Mouse (Mus musculus): Measurements from ENCODE around the gene Elac2. TPM values are rescaled to one million over a fixed set of nuclear protein-coding genes. Genes with fewer than 3 reads are reported as not detected.

Elac2 gene
- polyA plus RNA-seq, 1 experiment from 2014 or later, result 9.9 TPM

DNA sequence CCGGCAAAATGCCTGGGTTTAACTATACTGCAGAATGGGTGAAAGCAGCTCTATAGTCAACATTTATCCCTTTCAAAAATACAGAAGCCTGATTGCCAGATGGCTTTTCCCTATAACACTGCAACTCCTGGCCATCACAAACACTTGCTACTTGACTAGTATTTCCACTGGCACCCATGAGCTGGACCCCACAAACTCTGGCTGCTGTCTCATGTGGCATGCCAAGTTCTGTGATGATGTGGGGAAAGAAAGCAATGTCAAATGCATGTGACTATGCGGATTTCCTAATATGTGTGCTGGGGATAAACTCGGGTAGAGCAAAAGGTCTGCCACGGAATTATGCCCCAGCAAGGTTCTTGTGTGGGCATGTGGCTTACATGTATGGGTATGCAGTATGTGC is 27.2 kb downstream of the Elac2 start:
- no peaks in the 10 kb centered on the region for H3K27me3 ChIP-seq (replicated peaks; ENCODE audit: insufficient read depth, low read length)
- H3K27ac ChIP-seq (ENCODE audit: low read length), result no peak overlapping the region
- 67% methylated on average over 4 of the region's 4 CpGs for WGBS
- H3K36me3 ChIP-seq (ENCODE audit: insufficient read depth, low read length), result peaks cover 21% of the 10 kb centered on the region
- DNase-seq (ENCODE audit: low spot score) (peak; percentile 82), ATAC-seq (peak; percentile 52)
- H3K4me2 ChIP-seq (replicated peaks; ENCODE audit: low read depth, low read length), result no peak overlapping the region
- TF ChIP-seq EP300 (IDR thresholded peaks at IDR 0.05) (peak; percentile 31; the same call in 1 of the 2 replicates), CTCF (IDR thresholded peaks at IDR 0.05) (no peak)
- no peaks in the 10 kb centered on the region for H3K9me3 ChIP-seq (ENCODE audit: low read length)
- no peaks in the 10 kb centered on the region for H3K4me1 ChIP-seq (ENCODE audit: insufficient read depth, low read depth, low read length)
- no peak overlapping the region for H3K4me3 ChIP-seq (ENCODE audit: low read depth, low read length)
- no peak overlapping the region for H3K9ac ChIP-seq (replicated peaks; ENCODE audit: low read depth)

DNA sequence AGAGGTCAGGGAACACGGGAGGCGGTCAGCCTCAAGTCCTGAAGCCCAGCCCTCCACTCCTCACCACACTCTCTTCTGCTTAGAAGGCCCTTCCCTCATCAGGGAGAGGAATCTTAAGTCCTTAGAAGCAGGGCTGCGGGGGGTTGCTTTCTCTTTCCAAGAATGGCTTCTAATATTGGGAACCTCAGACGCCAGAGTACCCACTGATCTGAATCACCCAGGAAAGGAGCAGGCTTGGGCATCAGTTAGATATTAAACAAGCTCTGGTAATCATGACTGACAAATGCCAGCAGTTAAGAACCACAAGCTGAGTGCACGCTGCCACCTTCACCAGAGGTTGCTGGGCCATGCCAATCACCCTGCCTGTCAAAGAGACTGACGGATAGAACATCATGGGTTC is 35.1 kb downstream of the Elac2 start:
- no peaks in the 10 kb centered on the region for H3K36me3 ChIP-seq (ENCODE audit: insufficient read depth, low read length)
- H3K27ac ChIP-seq (ENCODE audit: low read length), result no peak overlapping the region
- WGBS, result 66% methylated on average over 6 of the region's 6 CpGs
- H3K4me3 ChIP-seq (ENCODE audit: low read depth, low read length), result no peak overlapping the region
- DNase-seq (ENCODE audit: low spot score) (no peak), ATAC-seq (no peak)
- no peak overlapping the region for H3K4me2 ChIP-seq (replicated peaks; ENCODE audit: low read depth, low read length)
- TF ChIP-seq EP300 (IDR thresholded peaks at IDR 0.05) (no peak), CTCF (IDR thresholded peaks at IDR 0.05) (no peak)
- H3K9me3 ChIP-seq (ENCODE audit: low read length), result no peaks in the 10 kb centered on the region
- H3K9ac ChIP-seq (replicated peaks; ENCODE audit: low read depth), result no peak overlapping the region
- H3K27me3 ChIP-seq (replicated peaks; ENCODE audit: insufficient read depth, low read length), result no peaks in the 10 kb centered on the region
- H3K4me1 ChIP-seq (ENCODE audit: insufficient read depth, low read depth, low read length), result no peaks in the 10 kb centered on the region

DNA sequence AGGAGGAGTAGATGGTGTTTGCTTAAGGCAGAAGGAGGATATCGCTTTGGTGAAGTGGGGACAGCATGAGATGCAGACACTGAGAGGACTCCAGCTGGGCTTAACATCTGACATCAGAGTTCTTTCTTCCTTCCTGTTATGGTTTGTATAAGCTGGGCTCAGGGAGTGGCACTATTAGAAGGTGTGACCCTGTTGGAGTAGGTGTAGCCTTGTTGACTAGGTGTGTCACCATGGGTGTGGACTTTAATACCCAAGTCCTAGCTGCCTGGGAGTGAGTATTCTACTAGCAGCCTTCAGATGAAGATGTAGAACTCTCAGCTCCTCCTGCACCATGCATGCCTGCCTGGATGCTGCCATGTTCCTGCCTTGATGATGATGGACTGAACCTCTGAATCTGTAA is 37.9 kb downstream of the Elac2 start:
- Histone ChIP-seq H3K4me1 (ENCODE audit: insufficient read depth, low read depth, low read length) (no peaks in the 10 kb centered on the region), H3K36me3 (ENCODE audit: insufficient read depth, low read length) (no peaks in the 10 kb centered on the region), H3K9me3 (ENCODE audit: low read length) (no peaks in the 10 kb centered on the region), H3K27me3 (replicated peaks; ENCODE audit: insufficient read depth, low read length) (no peaks in the 10 kb centered on the region), H3K9ac (replicated peaks; ENCODE audit: low read depth) (no peak overlapping the region), H3K4me2 (replicated peaks; ENCODE audit: low read depth, low read length) (no peak overlapping the region), H3K4me3 (ENCODE audit: low read depth, low read length) (no peak overlapping the region), H3K27ac (ENCODE audit: low read length) (no peak overlapping the region)
- TF ChIP-seq EP300 (IDR thresholded peaks at IDR 0.05) (no peak), CTCF (IDR thresholded peaks at IDR 0.05) (no peak)
- DNase-seq (ENCODE audit: low spot score) (no peak), ATAC-seq (no peak)
- 95% methylated on average over 1 of the region's 1 CpGs for WGBS

DNA sequence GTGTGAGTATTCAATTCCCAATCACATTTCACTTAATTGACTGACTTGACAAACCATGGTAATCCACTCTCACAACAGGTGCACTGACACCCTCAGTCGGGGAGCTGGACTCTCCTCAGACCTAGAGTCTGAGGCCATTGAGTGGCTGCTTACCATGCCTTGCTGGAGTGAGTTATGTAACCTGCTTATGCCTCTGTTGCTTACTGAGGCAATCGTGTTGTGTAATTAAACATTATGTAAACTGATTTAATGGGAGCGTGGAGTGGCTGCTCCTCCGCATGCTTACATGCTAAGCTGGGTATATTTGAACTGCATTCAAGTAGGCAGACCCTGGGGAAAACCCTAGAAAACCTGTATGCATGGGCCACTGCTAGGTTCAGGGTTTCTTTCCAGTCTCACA is 41.9 kb downstream of the Elac2 start:
- WGBS, result 67% methylated on average over 4 of the region's 4 CpGs
- Histone ChIP-seq H3K4me2 (replicated peaks; ENCODE audit: low read depth, low read length) (no peak overlapping the region), H3K36me3 (ENCODE audit: insufficient read depth, low read length) (no peaks in the 10 kb centered on the region), H3K4me3 (ENCODE audit: low read depth, low read length) (no peak overlapping the region), H3K27ac (ENCODE audit: low read length) (no peak overlapping the region), H3K4me1 (ENCODE audit: insufficient read depth, low read depth, low read length) (no peaks in the 10 kb centered on the region), H3K9ac (replicated peaks; ENCODE audit: low read depth) (no peak overlapping the region), H3K27me3 (replicated peaks; ENCODE audit: insufficient read depth, low read length) (no peaks in the 10 kb centered on the region), H3K9me3 (ENCODE audit: low read length) (no peaks in the 10 kb centered on the region)
- DNase-seq (ENCODE audit: low spot score), result peak; percentile 61
- peak; percentile 85 for ATAC-seq
- TF ChIP-seq EP300 (IDR thresholded peaks at IDR 0.05), result no peak
- TF ChIP-seq CTCF (IDR thresholded peaks at IDR 0.05), result no peak

DNA sequence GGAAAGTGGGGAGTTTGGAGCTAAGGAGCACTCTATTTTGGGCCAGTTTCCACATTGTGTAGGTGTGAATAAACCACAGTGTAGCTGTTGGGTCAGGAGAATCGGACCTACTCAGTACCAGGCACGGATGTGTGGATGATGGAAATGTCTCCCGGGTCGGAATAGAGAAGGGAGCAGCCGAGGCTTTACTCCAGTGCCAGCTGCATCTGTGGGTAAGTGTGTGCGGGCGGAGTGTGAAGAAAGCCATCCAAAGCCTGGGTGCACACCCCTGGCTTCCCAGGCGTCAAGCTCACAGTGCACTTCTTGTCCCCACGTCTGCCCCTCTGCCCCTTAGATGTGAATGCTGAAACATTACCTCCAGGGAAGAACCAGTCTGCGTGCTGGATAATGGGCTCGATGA is 43.9 kb downstream of the Elac2 start:
- no peaks in the 10 kb centered on the region for H3K36me3 ChIP-seq (ENCODE audit: insufficient read depth, low read length)
- H3K27me3 ChIP-seq (replicated peaks; ENCODE audit: insufficient read depth, low read length), result no peaks in the 10 kb centered on the region
- no peak overlapping the region for H3K4me2 ChIP-seq (replicated peaks; ENCODE audit: low read depth, low read length)
- no peaks in the 10 kb centered on the region for H3K4me1 ChIP-seq (ENCODE audit: insufficient read depth, low read depth, low read length)
- H3K4me3 ChIP-seq (ENCODE audit: low read depth, low read length), result no peak overlapping the region
- DNase-seq (ENCODE audit: low spot score) (no peak), ATAC-seq (no peak)
- WGBS, result 84% methylated on average over 11 of the region's 11 CpGs
- no peak overlapping the region for H3K9ac ChIP-seq (replicated peaks; ENCODE audit: low read depth)
- no peak overlapping the region for H3K27ac ChIP-seq (ENCODE audit: low read length)
- no peak for TF ChIP-seq EP300 (IDR thresholded peaks at IDR 0.05)
- no peak for TF ChIP-seq CTCF (IDR thresholded peaks at IDR 0.05)
- H3K9me3 ChIP-seq (ENCODE audit: low read length), result no peaks in the 10 kb centered on the region

DNA sequence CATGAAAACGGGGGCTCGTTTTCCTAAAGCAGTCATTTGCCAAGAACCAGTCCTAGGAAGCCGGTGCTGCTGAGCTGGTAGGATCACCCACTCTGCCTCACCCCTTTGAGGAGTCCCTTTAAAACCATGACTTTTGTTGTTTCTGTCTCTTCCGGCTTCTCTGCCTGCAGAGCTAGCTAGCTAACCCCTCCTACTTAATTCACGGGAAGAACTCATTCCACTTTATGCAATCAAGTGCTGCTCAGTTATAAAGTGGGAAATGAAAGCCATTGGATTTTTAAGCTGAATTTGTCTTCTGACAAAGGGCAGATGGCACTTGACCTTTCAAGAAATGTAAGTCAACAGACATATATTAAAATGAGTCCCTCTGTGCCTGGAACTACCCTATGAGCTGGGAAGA is 49.2 kb downstream of the Elac2 start:
- no peak for TF ChIP-seq EP300 (IDR thresholded peaks at IDR 0.05)
- no peak for TF ChIP-seq CTCF (IDR thresholded peaks at IDR 0.05)
- no peaks in the 10 kb centered on the region for H3K27me3 ChIP-seq (replicated peaks; ENCODE audit: insufficient read depth, low read length)
- no peaks in the 10 kb centered on the region for H3K36me3 ChIP-seq (ENCODE audit: insufficient read depth, low read length)
- H3K4me1 ChIP-seq (ENCODE audit: insufficient read depth, low read depth, low read length), result peaks cover 3% of the 10 kb centered on the region; the same call in 1 of the 2 replicates
- ATAC-seq (peak; percentile 61), DNase-seq (ENCODE audit: low spot score) (peak; percentile 64)
- WGBS, result 44% methylated on average over 5 of the region's 5 CpGs
- no peak overlapping the region for H3K4me3 ChIP-seq (ENCODE audit: low read depth, low read length)
- H3K9me3 ChIP-seq (ENCODE audit: low read length), result no peaks in the 10 kb centered on the region
- H3K4me2 ChIP-seq (replicated peaks; ENCODE audit: low read depth, low read length), result no peak overlapping the region
- H3K27ac ChIP-seq (ENCODE audit: low read length), result peak overlapping the region; percentile 33; the same call in 1 of the 2 replicates
- no peak overlapping the region for H3K9ac ChIP-seq (replicated peaks; ENCODE audit: low read depth)

DNA sequence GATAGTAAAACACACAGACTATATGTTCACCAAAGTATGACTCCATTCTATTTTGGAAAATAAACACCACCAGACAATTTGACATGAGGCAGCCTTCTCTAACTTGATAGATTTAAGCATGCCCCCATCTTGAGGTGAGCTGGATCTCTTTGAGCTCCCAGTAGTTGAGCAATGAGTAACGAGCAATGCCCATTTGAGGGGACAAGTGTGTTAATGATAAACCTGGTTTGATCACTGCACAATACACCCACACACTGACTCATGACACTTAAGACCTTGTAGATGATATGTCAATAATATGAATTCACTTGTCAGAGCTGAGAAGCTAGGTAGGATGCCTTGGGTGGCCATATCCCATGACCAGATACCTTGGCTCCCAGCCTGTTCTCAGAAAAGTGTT is 51.4 kb downstream of the Elac2 start:
- H3K4me3 ChIP-seq (ENCODE audit: low read depth, low read length), result no peak overlapping the region
- DNase-seq (ENCODE audit: low spot score) (peak; percentile 38), ATAC-seq (peak; percentile 21; the same call in 1 of the 2 replicates)
- H3K4me2 ChIP-seq (replicated peaks; ENCODE audit: low read depth, low read length), result no peak overlapping the region
- WGBS, result 63% methylated on average over 1 of the region's 1 CpGs
- TF ChIP-seq EP300 (IDR thresholded peaks at IDR 0.05) (no peak), CTCF (IDR thresholded peaks at IDR 0.05) (no peak)
- no peaks in the 10 kb centered on the region for H3K9me3 ChIP-seq (ENCODE audit: low read length)
- no peak overlapping the region for H3K27ac ChIP-seq (ENCODE audit: low read length)
- no peaks in the 10 kb centered on the region for H3K36me3 ChIP-seq (ENCODE audit: insufficient read depth, low read length)
- H3K27me3 ChIP-seq (replicated peaks; ENCODE audit: insufficient read depth, low read length), result no peaks in the 10 kb centered on the region
- no peak overlapping the region for H3K9ac ChIP-seq (replicated peaks; ENCODE audit: low read depth)
- peaks cover 3% of the 10 kb centered on the region; the same call in 1 of the 2 replicates for H3K4me1 ChIP-seq (ENCODE audit: insufficient read depth, low read depth, low read length)
